Mouse (Mus musculus) neural tube, embryonic 10.5 days (tissue): ENCODE results near the gene Gnao1.

Source experiments
- DNase-seq: peaks from one replicate; pipeline ENCODE4 v3.0.0-alpha.2; 2017; ENCODE audit warnings: low spot score; ENCODE audit errors: extremely low spot score

Gene Gnao1

DNA sequence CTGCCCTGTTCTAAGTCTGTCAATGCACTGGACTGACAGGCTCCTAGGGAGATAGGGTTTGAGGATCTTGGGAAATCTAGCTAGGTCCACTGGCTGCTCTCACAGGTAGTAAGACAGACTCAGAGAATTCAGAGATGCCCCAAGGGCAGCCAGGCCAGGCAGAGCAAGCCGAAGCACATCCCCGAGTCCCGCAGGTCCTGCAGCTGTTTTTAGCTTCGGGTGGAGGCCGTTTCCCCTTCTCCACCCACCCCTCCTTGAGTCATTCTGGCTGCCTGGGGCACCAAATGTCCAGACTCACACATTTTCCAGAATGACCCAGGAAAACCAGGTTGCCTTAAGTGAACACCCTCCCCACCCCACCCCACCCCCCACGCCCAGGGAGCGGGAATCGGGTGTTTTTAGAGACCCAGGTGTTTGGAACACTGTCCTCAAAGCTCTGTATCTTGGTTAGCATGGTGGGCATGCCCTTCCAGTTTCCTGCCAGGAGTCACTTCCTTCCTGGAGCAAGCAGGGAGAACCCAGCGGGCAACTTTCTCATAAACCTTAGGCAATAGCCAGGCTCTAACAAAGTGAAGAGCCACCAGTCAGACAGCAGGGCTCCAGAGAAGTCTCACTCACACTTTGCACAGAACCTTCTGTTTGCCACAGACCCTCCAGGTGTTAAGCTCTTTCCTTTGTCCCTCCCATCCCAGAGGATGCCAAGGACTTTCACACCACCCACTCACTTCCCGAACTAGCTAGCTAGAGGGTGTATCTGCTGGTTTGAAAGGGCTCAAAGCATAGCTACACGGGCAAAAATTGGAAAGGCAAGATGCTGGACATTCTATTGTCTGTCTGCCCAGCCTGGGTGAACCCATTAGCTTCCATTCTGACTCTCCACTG is 131.0 kb downstream of the Gnao1 start:
- DNase-seq: no peak

- no peak for DNase-seq
These were observed 131.9 kb downstream of the Gnao1 start for GRCm38 (mm10) chr8:93941636-93942054.

DNA sequence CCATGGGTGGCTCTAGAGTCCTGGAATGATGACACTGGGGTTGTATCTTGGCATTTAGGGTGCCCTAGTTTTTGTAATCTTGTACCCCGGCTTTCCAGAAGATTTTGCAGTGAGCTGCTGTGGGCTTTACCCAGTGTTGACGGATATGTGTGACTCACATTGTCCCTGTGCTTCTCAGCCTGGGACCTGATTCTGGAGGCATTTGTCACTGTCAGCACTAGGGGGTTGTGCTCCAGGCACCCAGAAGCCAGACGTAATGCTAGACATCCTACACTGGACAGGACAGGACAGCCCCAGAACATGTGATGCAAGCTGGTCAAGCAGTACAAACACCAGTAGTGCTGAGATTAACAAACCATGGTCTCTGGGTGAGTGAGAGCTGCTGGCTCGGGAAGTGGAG is 136.0 kb downstream of the Gnao1 start:
- no peak for DNase-seq

DNA sequence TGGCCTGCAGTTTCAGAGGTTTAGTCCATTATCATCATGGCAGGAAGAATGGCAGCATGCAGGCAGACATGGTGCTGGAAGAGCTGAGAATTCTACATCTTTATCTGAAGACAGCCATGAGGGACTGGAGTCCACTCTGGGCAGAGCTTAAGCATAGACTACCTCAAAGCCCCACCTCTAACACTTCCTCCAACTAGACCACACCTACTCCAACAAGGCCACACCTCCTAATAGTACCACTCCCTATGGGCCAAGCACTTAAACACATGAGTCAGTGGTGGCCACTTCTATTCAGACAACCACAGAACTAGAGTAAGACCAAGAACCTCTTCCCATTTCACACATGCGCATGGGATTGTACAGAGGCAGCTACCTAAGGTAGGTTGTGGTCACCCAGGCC is 136.6 kb downstream of the Gnao1 start:
- no peak for DNase-seq

GRCm38 (mm10) chr8:93950133-93950532 is 140.4 kb downstream of the Gnao1 start:
- no peak for DNase-seq

DNA sequence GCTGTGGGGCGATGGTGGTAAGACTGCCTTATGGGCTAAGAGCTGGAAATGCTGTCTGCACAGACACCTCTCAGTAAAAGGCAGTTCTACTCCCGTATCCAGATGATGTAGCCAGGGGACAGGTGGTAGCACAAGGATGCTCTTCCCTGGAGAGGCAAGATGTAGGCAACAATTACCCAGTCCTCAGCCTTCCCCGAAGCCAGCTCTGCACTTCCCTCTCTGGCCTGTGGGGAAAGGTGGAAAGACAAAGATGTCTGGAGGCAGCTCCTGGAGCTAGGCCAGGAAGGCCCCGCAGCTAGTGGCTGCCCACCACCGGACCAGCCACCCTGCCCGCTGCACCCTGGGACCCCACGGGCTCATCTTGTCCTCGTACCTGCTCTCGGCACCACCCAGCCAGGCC is 142.7 kb downstream of the Gnao1 start:
- no peak for DNase-seq

DNA sequence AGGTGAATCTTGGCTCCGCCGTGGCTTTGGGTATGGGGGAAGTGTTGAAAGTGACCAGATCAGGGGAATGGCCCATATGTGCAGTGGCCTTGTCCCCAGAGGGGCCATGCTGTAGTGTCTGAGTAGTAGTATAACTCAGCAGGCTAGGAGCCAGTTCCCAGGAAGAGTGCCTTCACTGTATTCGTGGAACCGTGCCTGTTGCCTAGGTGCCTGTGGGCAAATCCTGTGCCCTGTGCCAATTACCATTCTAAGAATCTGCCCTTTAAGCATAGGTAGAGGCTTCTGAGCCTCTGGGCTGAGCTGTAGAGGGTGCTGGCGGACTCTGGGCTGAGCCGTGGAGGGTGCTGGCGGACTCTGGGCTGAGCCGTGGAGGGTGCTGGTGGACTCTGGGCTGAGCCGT is 148.6 kb downstream of the Gnao1 start:
- no peak for DNase-seq

- no peak for DNase-seq
These were observed 151.1 kb downstream of the Gnao1 start for GRCm38 (mm10) chr8:93960909-93961308.

GRCm38 (mm10) chr8:93968293-93968692 is 158.5 kb downstream of the Gnao1 start:
- no peak for DNase-seq

GRCm38 (mm10) chr8:93969626-93970340 is 160.0 kb downstream of the Gnao1 start:
- DNase-seq: no peak

- no peak for DNase-seq
These were observed 161.7 kb downstream of the Gnao1 start for GRCm38 (mm10) chr8:93971451-93971850.

GRCm38 (mm10) chr8:93972211-93972610 is 162.4 kb downstream of the Gnao1 start:
- no peak for DNase-seq

GRCm38 (mm10) chr8:93972971-93973734 is 163.4 kb downstream of the Gnao1 start:
- no peak for DNase-seq

DNA sequence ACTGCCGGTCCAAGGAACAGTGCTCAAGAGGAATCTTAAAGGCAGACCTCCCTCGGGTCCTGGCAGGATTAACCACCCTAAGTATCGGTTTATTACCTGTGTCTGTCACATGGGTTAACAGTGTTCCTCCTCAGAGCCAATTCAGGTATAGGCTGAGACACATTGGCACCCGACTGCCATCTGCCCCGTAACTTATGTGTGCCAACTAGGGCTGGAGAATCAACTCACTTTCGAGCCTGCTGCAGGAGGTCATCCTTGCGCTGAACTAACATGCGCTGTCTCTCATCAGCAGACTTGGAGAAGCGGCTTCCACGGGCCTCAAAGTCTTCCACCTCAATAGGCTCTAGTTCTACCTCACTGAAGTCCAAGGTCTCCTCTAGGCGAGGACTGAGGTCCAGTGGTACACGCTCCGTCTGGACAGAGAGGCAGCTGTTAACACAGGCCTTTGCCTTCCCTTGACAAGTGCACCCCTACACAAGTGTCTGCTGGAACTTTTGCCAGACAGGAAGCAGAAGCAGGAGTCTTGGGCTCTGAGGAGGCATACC is 164.1 kb downstream of the Gnao1 start:
- DNase-seq: no peak

DNA sequence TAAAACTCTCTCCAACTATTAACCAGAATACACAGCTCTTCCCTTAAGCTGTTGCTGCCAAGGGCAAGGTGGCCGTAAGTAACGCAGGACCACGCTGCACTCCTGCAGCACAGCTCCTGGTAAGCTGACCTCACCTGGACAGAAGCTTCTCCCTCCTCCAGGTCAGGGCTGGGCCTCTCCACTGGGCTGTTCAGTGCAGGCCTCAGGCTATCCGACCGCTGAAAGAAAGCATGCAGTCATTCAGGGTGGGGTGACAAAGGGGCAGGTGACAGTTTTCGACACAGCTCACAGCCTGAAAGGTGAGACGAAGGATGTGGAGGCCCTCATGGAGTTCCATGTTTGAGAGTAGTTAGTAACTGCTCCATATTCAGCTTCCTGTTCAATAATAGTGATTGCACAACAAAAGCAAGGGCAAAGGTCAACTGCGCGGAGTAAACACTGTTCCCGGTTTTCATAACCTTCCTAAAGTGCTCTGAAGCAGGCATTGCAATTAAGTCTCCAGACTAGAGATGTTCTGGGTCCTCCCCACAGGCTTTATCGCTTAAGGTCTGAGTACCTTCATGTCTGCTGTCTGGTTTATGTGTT is 164.9 kb downstream of the Gnao1 start:
- DNase-seq: no peak

DNA sequence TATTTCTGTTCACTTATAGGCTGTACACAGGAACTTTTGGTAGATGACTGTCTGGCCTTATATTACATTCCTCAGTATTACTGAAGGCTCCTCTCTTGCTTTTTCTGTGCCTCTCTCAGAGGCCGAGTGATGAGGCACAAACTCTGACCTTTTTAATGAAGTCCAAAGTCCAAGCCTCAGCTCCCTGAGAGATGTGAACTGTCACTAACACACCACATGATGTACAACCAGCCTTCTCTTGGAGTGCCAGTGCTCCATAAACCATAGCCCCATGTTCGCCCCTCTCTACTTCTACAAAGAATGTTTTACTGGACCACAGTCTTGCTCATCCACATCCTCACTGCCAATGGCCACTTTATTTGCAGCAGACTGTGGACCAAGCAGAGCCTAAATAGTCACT is 165.6 kb downstream of the Gnao1 start:
- no peak for DNase-seq

DNA sequence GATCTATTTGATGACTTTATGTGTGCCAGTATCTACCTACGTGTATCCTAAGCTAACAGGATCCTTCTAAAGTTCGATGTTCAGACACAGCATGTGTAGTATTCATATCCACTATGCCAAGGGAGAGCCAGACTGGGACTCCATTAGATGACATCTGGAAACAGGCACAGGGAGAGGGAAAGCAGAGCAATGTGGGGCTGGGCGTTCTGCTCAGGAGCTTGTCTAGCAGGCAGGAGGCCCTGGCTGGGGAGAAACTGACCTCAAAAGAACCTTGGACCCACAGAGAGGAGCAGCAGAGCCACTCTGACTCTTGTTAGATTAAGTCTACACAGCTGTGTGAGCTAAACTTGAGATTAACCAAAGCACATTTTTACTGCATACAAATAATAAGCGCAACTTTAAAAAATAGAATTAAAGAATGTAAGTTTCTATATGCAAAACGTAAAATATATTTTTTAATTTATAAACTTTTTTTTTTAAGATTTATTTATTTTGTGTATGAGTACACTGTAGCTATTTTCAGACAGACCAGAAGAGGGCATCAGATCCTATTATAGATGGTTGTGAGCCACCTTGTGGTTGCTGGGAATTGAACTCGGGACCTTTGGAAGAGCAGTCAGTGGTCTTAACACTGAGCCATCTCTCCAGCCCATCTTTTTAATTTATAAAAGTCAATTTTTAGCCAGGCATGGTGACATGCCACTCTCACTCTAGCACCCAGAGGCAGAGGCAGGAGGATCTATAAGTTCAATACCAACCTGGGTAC is 166.9 kb downstream of the Gnao1 start:
- no peak for DNase-seq

GRCm38 (mm10) chr8:93980141-93980540 is 170.4 kb downstream of the Gnao1 start:
- no peak for DNase-seq

GRCm38 (mm10) chr8:93981679-93982215 is 172.0 kb downstream of the Gnao1 start:
- no peak for DNase-seq

DNA sequence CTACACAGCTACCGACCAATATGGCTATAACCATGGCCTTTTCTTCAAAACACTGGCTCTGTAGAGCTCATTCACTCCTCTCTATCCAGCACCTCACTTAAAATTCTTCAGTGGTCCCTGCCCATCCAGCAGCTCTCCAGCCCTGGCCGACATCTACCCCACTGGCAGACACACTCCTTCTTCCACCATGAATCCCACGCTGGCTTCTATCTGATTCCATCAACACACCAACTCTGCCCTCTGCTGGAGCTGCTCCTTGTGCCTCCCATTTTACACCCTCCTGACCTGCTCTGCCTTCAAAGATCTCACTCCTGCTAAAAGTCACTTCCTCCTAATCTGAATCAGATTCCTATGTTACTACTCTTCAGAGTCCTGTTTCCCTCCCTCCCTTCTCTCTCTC is 174.1 kb downstream of the Gnao1 start:
- DNase-seq: no peak
